Mouse (Mus musculus) left cerebral cortex, adult 11 months (tissue): ENCODE measurements at regions not wholly inside any gene's neighbourhood (a gene's known extent, or its start where the extent isn't known, plus 50 kb on each side); places are given as distances from the start of the nearest gene placed in this dataset.
"Not testable (repeated sequence)": the region's sequence is repeated elsewhere in the genome, so short reads cannot be mapped to it uniquely, and the experiment has no call there.

Experiments used
- DNase-seq: peaks from one replicate; pipeline ENCODE4 v3.0.0; 2022; ENCODE audit warnings: low spot score

- DNase-seq: no peak
Observed at GRCm38 (mm10) chr15:9954941-9955340, 206.3 kb upstream of the Spef2 start.

- DNase-seq: no peak
Observed at GRCm38 (mm10) chr15:9974999-9975398, 202.0 kb upstream of the Prlr start.

- DNase-seq: peak; percentile 7
Observed at GRCm38 (mm10) chr15:10011289-10012234, 165.5 kb upstream of the Prlr start.

- DNase-seq: no peak
Observed at GRCm38 (mm10) chr15:10017216-10017615, 159.8 kb upstream of the Prlr start.

GRCm38 (mm10) chr15:10029902-10030301 is 147.1 kb upstream of the Prlr start:
- DNase-seq: no peak

DNA sequence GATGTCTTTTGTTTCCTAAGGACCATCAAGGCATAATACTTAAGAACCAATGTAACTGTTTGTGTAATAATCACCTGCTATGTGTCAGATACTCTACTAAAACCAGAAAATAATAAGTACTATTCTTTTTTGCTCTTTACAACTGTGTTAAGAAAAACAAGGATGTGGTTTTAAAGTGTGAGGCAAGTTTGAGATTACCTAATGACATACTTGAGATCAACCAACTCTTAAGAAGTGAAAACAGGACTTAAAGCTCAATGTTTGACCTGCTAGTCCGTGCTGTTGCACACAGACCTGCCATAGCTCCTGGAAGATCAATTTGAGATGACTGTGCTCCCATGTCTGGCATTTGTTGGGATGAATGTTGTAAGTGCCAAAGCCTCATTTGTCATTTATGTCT is 141.5 kb upstream of the Prlr start:
- DNase-seq: no peak

- not testable (repeated sequence) for DNase-seq
Observed at GRCm38 (mm10) chr15:10036576-10036975, 140.5 kb upstream of the Prlr start.

GRCm38 (mm10) chr15:10073580-10073979 is 103.5 kb upstream of the Prlr start:
- DNase-seq: no peak

DNA sequence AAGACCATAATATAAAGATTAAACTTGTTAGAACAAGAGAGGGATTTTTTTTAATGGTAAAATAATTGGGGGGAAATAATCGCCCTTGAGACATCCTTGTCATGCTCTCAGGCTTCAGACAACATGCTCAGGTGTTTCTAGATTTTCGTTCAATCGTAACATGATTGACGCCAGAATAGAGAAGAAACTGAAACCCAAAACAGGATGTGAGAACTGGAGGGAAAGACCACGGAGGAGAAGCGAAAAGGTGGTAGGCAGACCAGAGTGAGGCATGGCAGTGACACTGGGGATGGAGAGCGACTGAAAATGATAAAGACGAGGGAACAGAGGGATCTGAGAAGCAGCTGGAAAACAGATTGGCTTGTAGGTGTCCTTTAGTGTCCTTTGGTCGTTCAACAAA is 102.1 kb upstream of the Prlr start:
- no peak for DNase-seq

DNA sequence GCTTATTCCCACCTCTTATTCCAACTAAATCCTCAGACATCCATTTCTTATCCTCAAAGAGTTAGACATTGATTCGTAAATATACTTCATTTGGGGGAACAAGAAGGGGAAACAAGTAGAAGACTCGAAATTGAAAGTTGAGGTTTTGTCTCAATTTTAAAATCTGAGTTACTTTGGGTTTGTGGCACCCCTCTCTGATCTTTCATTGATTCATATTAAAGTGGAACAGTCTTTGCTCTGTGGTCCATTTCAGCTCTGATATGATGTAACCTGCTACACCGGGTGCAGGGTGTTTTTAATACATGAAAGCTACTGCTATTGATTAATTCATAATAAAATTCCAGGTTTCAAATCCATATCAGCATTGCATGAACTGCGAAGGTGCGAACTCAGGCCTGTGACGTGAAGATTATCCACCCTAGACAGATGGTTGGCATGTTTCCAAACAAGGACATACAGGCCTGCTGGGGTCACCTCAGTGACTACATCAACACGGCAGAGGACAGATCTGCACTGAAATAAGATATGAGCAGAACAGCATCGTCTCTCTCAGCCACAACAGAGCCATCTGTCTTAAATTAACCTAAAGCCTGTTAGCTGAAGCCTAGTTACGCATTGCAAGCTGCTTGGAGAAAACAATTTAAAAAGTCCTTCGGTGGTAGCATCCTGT is 101.5 kb upstream of the Prlr start:
- no peak for DNase-seq

GRCm38 (mm10) chr15:10076061-10076400 is 101.0 kb upstream of the Prlr start:
- no peak for DNase-seq

- DNase-seq: no peak
Observed at GRCm38 (mm10) chr15:10078434-10078833, 98.6 kb upstream of the Prlr start.

DNA sequence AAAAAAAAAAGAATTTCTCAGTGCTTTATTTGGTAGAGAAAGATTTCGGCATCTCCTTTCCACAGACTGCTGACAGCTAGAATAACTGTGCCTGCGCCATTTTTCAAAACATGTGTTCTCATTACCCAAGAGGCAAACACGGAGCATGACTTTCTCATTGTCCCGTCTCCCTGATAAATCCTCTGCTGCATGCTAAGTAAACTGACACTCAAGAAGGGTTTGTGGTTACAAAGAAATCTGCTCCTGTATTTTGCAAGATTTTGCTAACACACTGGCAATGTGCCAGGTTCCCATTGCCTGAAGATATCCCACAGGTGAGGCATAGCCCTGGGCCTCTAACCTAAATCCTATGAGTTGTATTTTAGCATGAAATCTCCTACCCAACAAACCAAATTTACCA is 97.5 kb upstream of the Prlr start:
- no peak for DNase-seq

DNA sequence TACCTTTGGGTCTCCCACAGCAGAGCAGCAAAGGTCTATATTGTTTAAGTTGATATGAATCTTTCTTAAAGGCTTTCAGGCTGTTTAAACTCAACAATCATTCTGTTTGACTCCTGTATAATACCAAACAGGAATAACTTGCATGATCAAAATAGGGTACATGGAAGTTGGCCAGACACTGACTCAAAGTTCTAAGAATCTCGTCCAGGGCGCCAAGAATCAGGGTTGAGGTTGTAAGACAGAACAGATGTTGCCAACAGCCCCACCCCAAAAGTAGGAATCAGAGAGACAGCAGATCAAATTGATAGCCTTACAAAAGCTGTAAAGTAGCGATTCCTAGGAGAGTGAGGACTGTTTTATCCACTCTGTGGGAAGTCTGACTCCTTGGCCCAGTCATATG is 88.3 kb upstream of the Prlr start:
- DNase-seq: no peak

- no peak for DNase-seq
Observed at GRCm38 (mm10) chr15:10090384-10091092, 86.5 kb upstream of the Prlr start.

- no peak for DNase-seq
Observed at GRCm38 (mm10) chr15:10103350-10103749, 73.7 kb upstream of the Prlr start.

- DNase-seq: not testable (repeated sequence)
Observed at GRCm38 (mm10) chr15:10105211-10105976, 71.6 kb upstream of the Prlr start.

GRCm38 (mm10) chr15:10106853-10107252 is 70.2 kb upstream of the Prlr start:
- no peak for DNase-seq
